Mouse (Mus musculus): ENCODE data around the gene Gdpd1. TPM values are rescaled to one million over a fixed set of nuclear protein-coding genes. Genes with fewer than 3 reads are reported as not detected.
"Not testable (repeated sequence)": the region's sequence is repeated elsewhere in the genome, so short reads cannot be mapped to it uniquely, and the experiment has no call there.

Gdpd1 gene
- total RNA-seq, 2 experiments from 2014 or later = 11.3 to 12.0 TPM

- intact Hi-C loops (cut with DNase I) = no loop called here
- DNase-seq = no peak
Measured at GRCm38 (mm10) chr11:87028212-87028611, 45.6 kb downstream of the Gdpd1 start.

GRCm38 (mm10) chr11:87026096-87026875 lies 47.6 kb downstream of the Gdpd1 start:
- intact Hi-C loops (cut with DNase I) = no loop called here
- DNase-seq = no peak

- intact Hi-C loops (cut with DNase I) = no loop called here
- DNase-seq = no peak
Measured at GRCm38 (mm10) chr11:87025351-87025750, 48.5 kb downstream of the Gdpd1 start.

GRCm38 (mm10) chr11:87023240-87023639 lies 50.6 kb downstream of the Gdpd1 start:
- intact Hi-C loops (cut with DNase I); DNase-seq: not testable (repeated sequence)

GRCm38 (mm10) chr11:87022765-87023164 lies 51.1 kb downstream of the Gdpd1 start:
- intact Hi-C loops (cut with DNase I) = no loop called here
- DNase-seq = no peak

- no peak for DNase-seq
- intact Hi-C loops (cut with DNase I) = no loop called here
Measured at GRCm38 (mm10) chr11:87021551-87021950, 52.3 kb downstream of the Gdpd1 start.

GRCm38 (mm10) chr11:87020449-87020848 lies 53.4 kb downstream of the Gdpd1 start:
- intact Hi-C loops (cut with DNase I) = no loop called here
- no peak for DNase-seq

GRCm38 (mm10) chr11:87019431-87019830 lies 54.4 kb downstream of the Gdpd1 start:
- intact Hi-C loops (cut with DNase I) = no loop called here
- no peak for DNase-seq

- DNase-seq = no peak
- intact Hi-C loops (cut with DNase I) = no loop called here
Measured at GRCm38 (mm10) chr11:87018081-87018480, 55.8 kb downstream of the Gdpd1 start.

- DNase-seq = no peak
- intact Hi-C loops (cut with DNase I) = no loop called here
Measured at GRCm38 (mm10) chr11:87015691-87016090, 58.2 kb downstream of the Gdpd1 start.

- DNase-seq = peak; percentile 36 to 72
- intact Hi-C loops (cut with DNase I) = loop anchor here (2.0 to 5.0 kb wide), 2 partner anchors 238 to 444 kb away; no protein-coding TSS in a partner anchor
Measured at GRCm38 (mm10) chr11:87010476-87010875, 63.4 kb downstream of the Gdpd1 start.

- intact Hi-C loops (cut with DNase I) = loop anchor here (10.0 kb wide), 1 partner anchor 353 kb away; no protein-coding TSS in a partner anchor
- no peak for DNase-seq
Measured at GRCm38 (mm10) chr11:87007371-87007770, 66.5 kb downstream of the Gdpd1 start.

GRCm38 (mm10) chr11:87004960-87005755 lies 68.7 kb downstream of the Gdpd1 start:
- intact Hi-C loops (cut with DNase I) = loop anchor here (10.0 kb wide), 1 partner anchor 350 kb away; no protein-coding TSS in a partner anchor
- DNase-seq = no peak

GRCm38 (mm10) chr11:87002078-87002829 lies 71.6 kb downstream of the Gdpd1 start:
- DNase-seq = peak in 1 of 2 experiments; percentile 47
- intact Hi-C loops (cut with DNase I) = loop anchor here (10.0 kb wide), 1 partner anchor 347 kb away; no protein-coding TSS in a partner anchor

- intact Hi-C loops (cut with DNase I) = loop anchor here (10.0 kb wide), 1 partner anchor 346 kb away; no protein-coding TSS in a partner anchor
- DNase-seq = no peak
Measured at GRCm38 (mm10) chr11:87001217-87001616, 72.6 kb downstream of the Gdpd1 start.

GRCm38 (mm10) chr11:86996266-86996665 lies 77.6 kb downstream of the Gdpd1 start:
- DNase-seq = no peak
- intact Hi-C loops (cut with DNase I) = loop anchor here (10.0 kb wide), 1 partner anchor 101 kb away; no protein-coding TSS in a partner anchor

- intact Hi-C loops (cut with DNase I) = loop anchor here (10.0 kb wide), 1 partner anchor 101 kb away; no protein-coding TSS in a partner anchor
- DNase-seq = peak; percentile 70 to 74
Measured at GRCm38 (mm10) chr11:86995625-86996221, 78.1 kb downstream of the Gdpd1 start.

- intact Hi-C loops (cut with DNase I) = loop anchor here (10.0 kb wide), 1 partner anchor 100 kb away; no protein-coding TSS in a partner anchor
- DNase-seq = no peak
Measured at GRCm38 (mm10) chr11:86994791-86995624, 78.9 kb downstream of the Gdpd1 start.

- DNase-seq = no peak
- intact Hi-C loops (cut with DNase I) = loop anchor here (10.0 kb wide), 1 partner anchor 100 kb away; no protein-coding TSS in a partner anchor
Measured at GRCm38 (mm10) chr11:86994330-86994729, 79.5 kb downstream of the Gdpd1 start.
